Mouse (Mus musculus) liver, embryonic 11.5 days (tissue): ENCODE results near the gene Iqsec2. TPM values are rescaled to one million over a fixed set of nuclear protein-coding genes. Genes with fewer than 3 reads are reported as not detected.
A peak's percentile ranks its signal among the peaks of the same experiment; 100 is the strongest.

Experiments used
- ATAC-seq: fragments of 200-750 bp; cut with Nextera tagmentation; replicated peaks from 2 replicates; pipeline ENCODE4 v1.8.0; 2017; ENCODE audit warnings: moderate number of reproducible peaks, mild to moderate bottlenecking, moderate TSS enrichment, moderate library complexity; ENCODE audit not compliant: low FRiP score
- DNase-seq: peaks from one replicate; pipeline ENCODE4 v3.0.0-alpha.2; 2017; ENCODE audit warnings: low spot score
- H3K27ac ChIP-seq: fragments of 300-500 bp; sonication (generic); 2 replicates; pipeline ENCODE4 v1.5.1; 2014; ENCODE audit warnings: mild to moderate bottlenecking, low read depth, low read length, control low read depth
- H3K27me3 ChIP-seq: fragments of 300-500 bp; sonication (generic); replicated peaks from 2 replicates; pipeline ENCODE4 v1.6.1; 2014; ENCODE audit warnings: low read length, mixed read lengths; ENCODE audit not compliant: control insufficient read depth, insufficient read depth
- H3K36me3 ChIP-seq: fragments of 300-500 bp; sonication (generic); 2 replicates; pipeline ENCODE4 v1.6.1; 2014; ENCODE audit warnings: mild to moderate bottlenecking, low read length, moderate library complexity, mixed read lengths; ENCODE audit not compliant: control insufficient read depth, insufficient read depth
- H3K4me1 ChIP-seq: fragments of 300-500 bp; sonication (generic); replicated peaks from 2 replicates; pipeline ENCODE4 v1.6.1; 2014; ENCODE audit warnings: low read length, mixed read lengths; ENCODE audit not compliant: control insufficient read depth, insufficient read depth
- H3K4me2 ChIP-seq: fragments of 300-500 bp; sonication (generic); 2 replicates; pipeline ENCODE4 v1.6.1; 2014; ENCODE audit warnings: mild to moderate bottlenecking, control low read depth, moderate library complexity
- H3K4me3 ChIP-seq: fragments of 300-500 bp; sonication (generic); 2 replicates; pipeline ENCODE4 v1.5.1; 2014; ENCODE audit warnings: low read depth, low read length, control low read depth
- H3K9ac ChIP-seq: fragments of 300-500 bp; sonication (generic); 2 replicates; pipeline ENCODE4 v1.6.1; 2014; ENCODE audit warnings: low read depth, low read length, control low read depth
- H3K9me3 ChIP-seq: fragments of 300-500 bp; sonication (generic); 2 replicates; pipeline ENCODE4 v1.6.1; 2016; ENCODE audit warnings: low read length, inconsistent platforms, mixed read lengths; ENCODE audit not compliant: control insufficient read depth
- WGBS: fragments of 180-500 bp; shearing (Covaris S2); extraction: QIAGEN DNeasy Blood & Tissue Kit; methylation state at CpG from one replicate; pipeline ENCODE4 v1.1.7; 2014; 5-methylcytosine and 5-hydroxymethylcytosine counted together
- polyA plus RNA-seq: library from polyadenylated mRNA; unstranded; fragments of >200 nt; fragmentation: Nextera tagmentation; extraction: Ambion mirVana; gene quantifications from 2 replicates; pipeline ENCODE4 v1.2.1, GENCODE M21; 2014

Gene Iqsec2
- polyA plus RNA-seq, 1 experiment from 2014 or later: 1.8 TPM

- DNase-seq (peak; percentile 41), ATAC-seq (0 out of 2 replicates have a peak, but pooled peaks have one; percentile 56)
- Histone ChIP-seq H3K27me3 (peaks cover 58% of the 10 kb centered on the region), H3K36me3 (no peaks in the 10 kb centered on the region), H3K27ac (no peak overlapping the region), H3K4me1 (no peaks in the 10 kb centered on the region), H3K4me2 (no peak overlapping the region), H3K4me3 (no peak overlapping the region), H3K9me3 (no peaks in the 10 kb centered on the region), H3K9ac (no peak overlapping the region)
- 36% methylated on average over 5 of the region's 5 CpGs for WGBS
These were observed 3.5 kb downstream of the Iqsec2 start for GRCm38 (mm10) chrX:152147451-152148116.

GRCm38 (mm10) chrX:152148706-152149105, 4.6 kb downstream of the Iqsec2 start:
- H3K27me3 ChIP-seq: peaks cover 55% of the 10 kb centered on the region
- H3K4me1 ChIP-seq: no peaks in the 10 kb centered on the region
- no peak for ATAC-seq
- no peaks in the 10 kb centered on the region for H3K9me3 ChIP-seq
- H3K9ac ChIP-seq: no peak overlapping the region
- no peaks in the 10 kb centered on the region for H3K36me3 ChIP-seq
- H3K4me3 ChIP-seq: no peak overlapping the region
- no peak overlapping the region for H3K27ac ChIP-seq
- no peak overlapping the region for H3K4me2 ChIP-seq
- WGBS: 71% methylated on average over 5 of the region's 5 CpGs
- DNase-seq: no peak

GRCm38 (mm10) chrX:152151709-152152108, 7.6 kb downstream of the Iqsec2 start:
- WGBS: 12% methylated on average over 6 of the region's 6 CpGs
- no peak for ATAC-seq
- H3K9ac ChIP-seq: no peak overlapping the region
- no peak overlapping the region for H3K4me3 ChIP-seq
- no peak overlapping the region for H3K27ac ChIP-seq
- no peaks in the 10 kb centered on the region for H3K36me3 ChIP-seq
- no peaks in the 10 kb centered on the region for H3K4me1 ChIP-seq
- no peaks in the 10 kb centered on the region for H3K9me3 ChIP-seq
- H3K4me2 ChIP-seq: no peak overlapping the region
- peaks cover 32% of the 10 kb centered on the region for H3K27me3 ChIP-seq
- DNase-seq: no peak

- DNase-seq (no peak), ATAC-seq (no peak)
- Histone ChIP-seq H3K27ac (no peak overlapping the region), H3K36me3 (no peaks in the 10 kb centered on the region), H3K9me3 (no peaks in the 10 kb centered on the region), H3K4me2 (no peak overlapping the region), H3K4me3 (no peak overlapping the region), H3K9ac (no peak overlapping the region), H3K27me3 (peaks cover 14% of the 10 kb centered on the region), H3K4me1 (no peaks in the 10 kb centered on the region)
- 84% methylated on average over 3 of the region's 3 CpGs for WGBS
These were observed 14.2 kb downstream of the Iqsec2 start for GRCm38 (mm10) chrX:152158294-152158693.

- no peaks in the 10 kb centered on the region for H3K4me1 ChIP-seq
- ATAC-seq (no peak), DNase-seq (no peak)
- no peak overlapping the region for H3K4me2 ChIP-seq
- H3K9me3 ChIP-seq: no peaks in the 10 kb centered on the region
- peaks cover 8% of the 10 kb centered on the region for H3K27me3 ChIP-seq
- no peak overlapping the region for H3K27ac ChIP-seq
- no peak overlapping the region for H3K4me3 ChIP-seq
- H3K36me3 ChIP-seq: no peaks in the 10 kb centered on the region
- 81% methylated on average over 4 of the region's 4 CpGs for WGBS
- H3K9ac ChIP-seq: no peak overlapping the region
These were observed 17.3 kb downstream of the Iqsec2 start for GRCm38 (mm10) chrX:152161404-152161803.

- Histone ChIP-seq H3K4me2 (no peak overlapping the region), H3K4me3 (no peak overlapping the region), H3K27me3 (peaks cover 21% of the 10 kb centered on the region), H3K4me1 (no peaks in the 10 kb centered on the region), H3K9me3 (no peaks in the 10 kb centered on the region), H3K27ac (no peak overlapping the region), H3K36me3 (no peaks in the 10 kb centered on the region), H3K9ac (no peak overlapping the region)
- DNase-seq (no peak), ATAC-seq (no peak)
These were observed 20.0 kb downstream of the Iqsec2 start for GRCm38 (mm10) chrX:152164061-152164460.

- DNase-seq (no peak), ATAC-seq (no peak)
- WGBS: 79% methylated on average over 6 of the region's 6 CpGs
- Histone ChIP-seq H3K4me2 (no peak overlapping the region), H3K4me3 (no peak overlapping the region), H3K36me3 (no peaks in the 10 kb centered on the region), H3K4me1 (no peaks in the 10 kb centered on the region), H3K9ac (no peak overlapping the region), H3K27me3 (peaks cover 24% of the 10 kb centered on the region), H3K9me3 (no peaks in the 10 kb centered on the region), H3K27ac (no peak overlapping the region)
These were observed 22.1 kb downstream of the Iqsec2 start for GRCm38 (mm10) chrX:152166161-152166560.

GRCm38 (mm10) chrX:152168521-152168920, 24.5 kb downstream of the Iqsec2 start:
- no peaks in the 10 kb centered on the region for H3K4me1 ChIP-seq
- peaks cover 32% of the 10 kb centered on the region for H3K27me3 ChIP-seq
- H3K9ac ChIP-seq: no peak overlapping the region
- H3K4me3 ChIP-seq: no peak overlapping the region
- 70% methylated on average over 1 of the region's 1 CpGs for WGBS
- no peak overlapping the region for H3K27ac ChIP-seq
- H3K4me2 ChIP-seq: no peak overlapping the region
- no peaks in the 10 kb centered on the region for H3K9me3 ChIP-seq
- no peak for ATAC-seq
- DNase-seq: no peak
- no peaks in the 10 kb centered on the region for H3K36me3 ChIP-seq
